Mouse (Mus musculus): ENCODE data around the gene Numa1.

GRCm38 (mm10) chr7:102000296-102000695 lies 66.4 kb downstream of the Numa1 start:
- TF ChIP-seq CTCF (IDR thresholded peaks at IDR 0.05; ENCODE audit: low read depth) (no peak), EP300 (optimal IDR thresholded peaks at IDR 0.05) (no peak)

Data from stomach, postnatal 0 days (tissue).